Mouse (Mus musculus): ENCODE measurements around the gene Raph1. TPM values are rescaled to one million over a fixed set of nuclear protein-coding genes. Genes with fewer than 3 reads are reported as not detected.
A peak's percentile ranks its signal among the peaks of the same experiment; 100 is the strongest.

The Raph1 gene
- polyA plus RNA-seq, 1 experiment from 2014 or later, result 20.7 TPM

DNA sequence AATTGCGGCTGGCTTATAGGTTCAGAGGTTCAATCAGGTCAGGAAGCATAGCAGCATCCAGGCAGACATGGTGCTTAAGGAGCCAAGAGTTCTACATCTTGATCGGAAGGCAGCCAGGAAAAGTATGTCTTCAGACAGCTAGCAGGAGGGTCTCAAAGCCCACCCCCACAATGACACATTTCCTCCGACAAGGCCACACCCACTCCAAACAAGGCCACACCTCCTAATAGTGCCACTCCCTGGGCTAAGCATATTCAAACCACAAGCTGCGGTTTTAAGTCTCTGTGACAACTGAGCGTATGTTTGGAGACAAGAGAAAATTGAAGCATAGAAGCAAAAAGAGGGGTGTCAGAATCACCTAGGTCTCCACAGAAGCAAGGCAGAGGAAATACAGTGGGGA is 2.3 kb upstream of the Raph1 start:
- H3K9me3 ChIP-seq (replicated peaks; ENCODE audit: control insufficient read depth, low read length, poor library complexity, severe bottlenecking), result no peaks in the 10 kb centered on the region
- no peak overlapping the region for H3K9ac ChIP-seq (ENCODE audit: low read depth, low read length)
- H3K27me3 ChIP-seq (ENCODE audit: control insufficient read depth, insufficient read depth, low read depth, low read length), result no peaks in the 10 kb centered on the region
- no peak overlapping the region for H3K4me2 ChIP-seq (ENCODE audit: low read length)
- 63% methylated on average over 5 of the region's 5 CpGs for WGBS
- no peak overlapping the region for H3K27ac ChIP-seq (ENCODE audit: low read length)
- no peak overlapping the region for H3K4me3 ChIP-seq (ENCODE audit: low read depth, low read length)
- H3K36me3 ChIP-seq (ENCODE audit: control insufficient read depth, insufficient read depth, low read length), result no peaks in the 10 kb centered on the region
- peaks cover 5% of the 10 kb centered on the region for H3K4me1 ChIP-seq (ENCODE audit: control insufficient read depth, insufficient read depth, low read length)
- ATAC-seq, result no peak

DNA sequence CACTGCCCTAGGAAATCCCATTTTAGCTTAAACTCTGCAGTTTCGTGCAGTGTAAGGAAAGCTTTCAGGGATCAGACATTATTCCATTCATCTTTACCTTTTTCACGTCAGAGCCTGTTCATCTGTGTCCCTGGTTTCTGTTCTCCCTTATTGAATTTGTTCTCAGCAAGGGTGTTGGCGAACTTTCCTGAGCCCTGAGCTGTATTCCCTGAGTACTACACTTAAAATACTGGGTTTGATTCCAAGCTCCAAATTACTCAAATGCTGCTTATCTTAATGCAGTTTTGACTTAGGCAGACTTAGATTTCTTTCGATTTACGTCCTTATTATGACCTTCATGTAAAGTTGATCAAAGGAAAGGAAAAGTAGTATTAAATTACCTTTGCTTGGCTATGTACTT is 417 bp upstream of the Raph1 start:
- 23% methylated on average over 5 of the region's 5 CpGs for WGBS

DNA sequence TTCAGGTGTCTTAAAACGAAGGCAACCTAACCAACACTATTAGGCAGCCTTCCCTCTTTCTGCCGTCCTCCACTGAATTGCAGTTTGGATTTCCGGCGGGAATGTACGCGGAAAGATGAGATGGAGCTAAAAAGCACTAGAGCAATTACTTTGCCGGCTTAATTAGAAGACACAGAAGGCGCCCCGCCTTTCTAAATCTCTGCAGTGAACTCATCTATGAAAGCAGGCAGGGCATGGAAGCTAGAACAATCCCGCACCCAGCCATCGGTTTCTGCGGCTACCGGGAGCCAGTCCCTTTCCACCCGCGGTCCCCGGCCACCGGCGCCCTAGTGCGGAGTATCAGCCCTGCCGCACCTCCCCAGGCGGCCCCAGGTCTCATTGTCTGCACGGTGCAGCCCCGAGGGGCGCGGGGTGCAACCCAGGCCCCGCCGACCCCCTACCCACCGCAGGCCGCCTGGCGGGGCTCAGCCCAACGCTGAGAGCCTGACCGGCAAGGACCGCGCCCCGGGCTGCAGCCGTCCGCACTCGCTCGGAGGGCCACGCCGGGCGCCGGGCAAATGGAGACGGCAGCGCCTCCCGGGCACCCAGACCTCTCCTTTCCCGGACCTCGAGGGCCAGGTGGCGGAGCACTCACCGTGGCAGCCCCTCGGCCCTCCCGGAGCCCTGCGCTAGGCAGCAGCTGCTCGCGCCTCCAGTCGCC is 823 bp downstream of the Raph1 start:
- under 1% methylated on average over 49 of the region's 56 CpGs for WGBS
- H3K4me1 ChIP-seq (ENCODE audit: control insufficient read depth, insufficient read depth, low read length), result peaks cover 9% of the 10 kb centered on the region
- no peaks in the 10 kb centered on the region for H3K27me3 ChIP-seq (ENCODE audit: control insufficient read depth, insufficient read depth, low read depth, low read length)
- peak overlapping the region; percentile 73 for H3K4me2 ChIP-seq (ENCODE audit: low read length)
- H3K9me3 ChIP-seq (replicated peaks; ENCODE audit: control insufficient read depth, low read length, poor library complexity, severe bottlenecking), result no peaks in the 10 kb centered on the region
- H3K27ac ChIP-seq (ENCODE audit: low read length), result peak overlapping the region; percentile 97
- peak; percentile 84 for ATAC-seq
- H3K9ac ChIP-seq (ENCODE audit: low read depth, low read length), result peak overlapping the region; percentile 100
- peak overlapping the region; percentile 99 for H3K4me3 ChIP-seq (ENCODE audit: low read depth, low read length)
- H3K36me3 ChIP-seq (ENCODE audit: control insufficient read depth, insufficient read depth, low read length), result peaks cover 1% of the 10 kb centered on the region; the same call in 1 of the 2 replicates

More for the DNA sequence above, 417 bp upstream of the Raph1 start:
- Histone ChIP-seq H3K4me1 (ENCODE audit: control insufficient read depth, insufficient read depth, low read length) (peaks cover 9% of the 10 kb centered on the region), H3K4me3 (ENCODE audit: low read depth, low read length) (peak overlapping the region; percentile 99), H3K36me3 (ENCODE audit: control insufficient read depth, insufficient read depth, low read length) (no peaks in the 10 kb centered on the region), H3K9ac (ENCODE audit: low read depth, low read length) (peak overlapping the region; percentile 100), H3K27ac (ENCODE audit: low read length) (peak overlapping the region; percentile 97), H3K4me2 (ENCODE audit: low read length) (peak overlapping the region; percentile 73), H3K27me3 (ENCODE audit: control insufficient read depth, insufficient read depth, low read depth, low read length) (no peaks in the 10 kb centered on the region), H3K9me3 (replicated peaks; ENCODE audit: control insufficient read depth, low read length, poor library complexity, severe bottlenecking) (no peaks in the 10 kb centered on the region)
- no peak for ATAC-seq

DNA sequence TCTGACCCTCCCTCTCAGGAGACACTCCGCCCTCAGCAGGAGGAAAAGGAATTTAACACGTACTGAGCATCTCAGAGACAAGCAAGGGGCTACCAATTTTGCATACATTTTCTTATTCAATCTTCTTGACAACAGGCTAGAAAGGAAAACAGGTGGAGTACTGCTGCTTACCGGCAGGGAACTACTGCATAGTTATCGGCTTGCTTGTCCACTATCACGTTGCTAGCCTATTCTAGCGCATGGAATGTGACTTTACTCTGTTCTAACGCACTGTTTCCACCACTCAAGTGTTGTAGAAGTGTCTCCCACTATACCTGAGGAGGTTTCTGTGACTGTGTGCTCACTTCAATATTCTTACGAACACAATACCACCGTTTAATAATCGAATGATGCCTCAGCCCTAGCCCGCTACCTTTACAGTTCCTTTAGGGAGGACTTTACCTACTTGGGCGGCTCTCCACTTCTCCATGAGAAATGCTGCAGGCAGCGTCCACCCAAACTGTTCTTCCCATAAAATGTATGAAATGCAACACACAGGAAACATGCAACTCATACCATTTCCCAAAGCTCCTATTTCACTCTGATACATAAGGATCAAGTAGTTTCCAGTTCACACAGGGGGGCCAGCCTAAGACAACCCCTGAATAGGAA is 1.5 kb downstream of the Raph1 start:
- WGBS, result 2% methylated on average over 13 of the region's 13 CpGs
- Histone ChIP-seq H3K9me3 (replicated peaks; ENCODE audit: control insufficient read depth, low read length, poor library complexity, severe bottlenecking) (0 out of 2 replicates have a peak, but pooled peaks cover 2% of the 10 kb centered on the region), H3K4me1 (ENCODE audit: control insufficient read depth, insufficient read depth, low read length) (peaks cover 9% of the 10 kb centered on the region), H3K9ac (ENCODE audit: low read depth, low read length) (peak overlapping the region; percentile 100), H3K4me2 (ENCODE audit: low read length) (peak overlapping the region; percentile 73), H3K27ac (ENCODE audit: low read length) (peak overlapping the region; percentile 97), H3K36me3 (ENCODE audit: control insufficient read depth, insufficient read depth, low read length) (peaks cover 4% of the 10 kb centered on the region; the same call in 1 of the 2 replicates), H3K4me3 (ENCODE audit: low read depth, low read length) (peak overlapping the region; percentile 99), H3K27me3 (ENCODE audit: control insufficient read depth, insufficient read depth, low read depth, low read length) (no peaks in the 10 kb centered on the region)
- no peak for ATAC-seq

DNA sequence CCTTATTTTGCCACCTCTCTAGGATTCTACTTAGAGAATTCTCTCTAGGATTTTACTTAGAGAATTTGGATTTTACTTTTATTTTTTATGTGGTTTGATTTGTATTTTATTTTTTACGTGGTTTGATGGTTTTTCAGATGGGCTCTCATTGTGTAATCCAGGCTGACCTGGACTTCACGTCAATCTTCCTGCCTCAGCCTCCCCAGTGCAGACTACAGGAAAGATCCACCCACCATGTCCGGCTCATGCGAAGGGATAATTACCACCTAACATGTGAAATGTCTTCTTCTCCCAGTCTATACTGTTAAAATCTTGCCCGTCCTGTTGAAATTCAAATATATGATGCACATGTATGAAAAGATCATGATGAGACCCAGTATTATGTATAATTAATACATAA is 2.2 kb downstream of the Raph1 start:
- H3K27me3 ChIP-seq (ENCODE audit: control insufficient read depth, insufficient read depth, low read depth, low read length), result no peaks in the 10 kb centered on the region
- H3K27ac ChIP-seq (ENCODE audit: low read length), result no peak overlapping the region
- H3K4me3 ChIP-seq (ENCODE audit: low read depth, low read length), result peak overlapping the region; percentile 99
- H3K36me3 ChIP-seq (ENCODE audit: control insufficient read depth, insufficient read depth, low read length), result peaks cover 4% of the 10 kb centered on the region; the same call in 1 of the 2 replicates
- no peak overlapping the region for H3K9ac ChIP-seq (ENCODE audit: low read depth, low read length)
- H3K4me2 ChIP-seq (ENCODE audit: low read length), result peak overlapping the region; percentile 73
- 72% methylated on average over 5 of the region's 5 CpGs for WGBS
- ATAC-seq, result no peak
- peaks cover 9% of the 10 kb centered on the region for H3K4me1 ChIP-seq (ENCODE audit: control insufficient read depth, insufficient read depth, low read length)
- 0 out of 2 replicates have a peak, but pooled peaks cover 2% of the 10 kb centered on the region for H3K9me3 ChIP-seq (replicated peaks; ENCODE audit: control insufficient read depth, low read length, poor library complexity, severe bottlenecking)

DNA sequence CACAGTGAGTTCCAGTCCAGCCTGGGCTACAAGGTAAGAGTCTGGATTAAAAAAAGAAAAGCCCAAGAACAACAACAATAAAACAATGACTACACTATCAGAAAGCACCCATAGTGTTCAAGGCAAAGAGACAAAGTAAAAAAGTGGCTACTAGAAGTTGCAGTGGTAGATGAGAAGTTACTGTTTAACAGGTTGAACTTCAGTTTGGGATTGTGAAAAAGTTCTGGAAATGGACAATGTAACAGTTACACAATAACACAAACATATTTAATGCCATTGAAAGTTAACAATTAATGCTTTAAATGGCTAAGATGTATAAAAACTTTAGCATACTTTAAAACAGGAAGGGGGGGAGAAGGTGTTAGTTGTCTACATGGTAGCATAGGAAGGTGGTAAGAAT is 3.9 kb downstream of the Raph1 start:
- H3K36me3 ChIP-seq (ENCODE audit: control insufficient read depth, insufficient read depth, low read length), result peaks cover 4% of the 10 kb centered on the region; the same call in 1 of the 2 replicates
- no peak overlapping the region for H3K27ac ChIP-seq (ENCODE audit: low read length)
- no peak overlapping the region for H3K9ac ChIP-seq (ENCODE audit: low read depth, low read length)
- H3K27me3 ChIP-seq (ENCODE audit: control insufficient read depth, insufficient read depth, low read depth, low read length), result no peaks in the 10 kb centered on the region
- ATAC-seq, result no peak
- H3K4me2 ChIP-seq (ENCODE audit: low read length), result no peak overlapping the region
- 0 out of 2 replicates have a peak, but pooled peaks cover 2% of the 10 kb centered on the region for H3K9me3 ChIP-seq (replicated peaks; ENCODE audit: control insufficient read depth, low read length, poor library complexity, severe bottlenecking)
- no peak overlapping the region for H3K4me3 ChIP-seq (ENCODE audit: low read depth, low read length)
- peaks cover 9% of the 10 kb centered on the region for H3K4me1 ChIP-seq (ENCODE audit: control insufficient read depth, insufficient read depth, low read length)

DNA sequence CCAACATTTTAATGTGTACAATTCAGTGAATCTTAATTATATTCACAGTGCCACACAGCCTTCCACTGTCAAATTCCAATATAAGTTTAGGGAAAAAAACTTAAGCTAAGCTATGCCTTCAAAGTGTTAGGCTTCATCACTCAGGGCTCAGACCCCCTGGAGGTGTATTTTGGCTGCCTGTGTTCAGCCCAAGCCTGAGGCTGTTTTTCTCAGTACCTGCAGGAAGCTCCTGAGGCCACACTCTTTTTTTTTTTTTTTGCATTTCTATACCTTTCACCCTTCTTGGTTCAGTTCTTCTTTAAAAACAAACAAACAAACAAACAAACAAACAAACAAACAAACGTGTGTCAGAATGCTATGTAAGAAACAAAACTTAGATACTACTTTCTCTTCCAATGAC is 23.2 kb downstream of the Raph1 start:
- WGBS, result 39% methylated on average over 1 of the region's 1 CpGs
- H3K4me3 ChIP-seq (ENCODE audit: low read depth, low read length), result no peak overlapping the region
- no peak for ATAC-seq
- no peak overlapping the region for H3K4me2 ChIP-seq (ENCODE audit: low read length)
- no peak overlapping the region for H3K27ac ChIP-seq (ENCODE audit: low read length)
- H3K36me3 ChIP-seq (ENCODE audit: control insufficient read depth, insufficient read depth, low read length), result no peaks in the 10 kb centered on the region
- no peaks in the 10 kb centered on the region for H3K9me3 ChIP-seq (replicated peaks; ENCODE audit: control insufficient read depth, low read length, poor library complexity, severe bottlenecking)
- H3K27me3 ChIP-seq (ENCODE audit: control insufficient read depth, insufficient read depth, low read depth, low read length), result no peaks in the 10 kb centered on the region
- H3K9ac ChIP-seq (ENCODE audit: low read depth, low read length), result no peak overlapping the region
- H3K4me1 ChIP-seq (ENCODE audit: control insufficient read depth, insufficient read depth, low read length), result no peaks in the 10 kb centered on the region

DNA sequence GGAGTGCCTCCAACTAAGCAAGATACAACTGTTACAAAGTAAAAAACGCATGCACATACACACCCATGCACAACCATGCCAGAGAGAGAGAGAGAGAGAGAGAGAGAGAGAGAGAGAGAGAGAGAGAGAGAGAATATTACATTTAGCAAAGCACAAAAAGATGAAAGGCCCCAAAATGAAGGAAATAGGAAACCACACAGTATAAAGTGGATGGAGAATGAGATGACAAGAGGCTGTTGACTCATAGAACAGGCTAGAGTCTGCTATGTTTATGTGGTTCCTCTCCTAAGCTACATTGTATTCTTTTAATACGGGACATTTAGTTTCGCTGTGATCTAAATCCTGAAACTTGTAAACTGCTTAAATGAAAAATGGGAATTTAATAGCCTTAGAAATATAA is 27.6 kb downstream of the Raph1 start:
- Histone ChIP-seq H3K9ac (ENCODE audit: low read depth, low read length) (no peak overlapping the region), H3K4me3 (ENCODE audit: low read depth, low read length) (no peak overlapping the region), H3K36me3 (ENCODE audit: control insufficient read depth, insufficient read depth, low read length) (no peaks in the 10 kb centered on the region), H3K4me1 (ENCODE audit: control insufficient read depth, insufficient read depth, low read length) (no peaks in the 10 kb centered on the region), H3K9me3 (replicated peaks; ENCODE audit: control insufficient read depth, low read length, poor library complexity, severe bottlenecking) (no peaks in the 10 kb centered on the region), H3K4me2 (ENCODE audit: low read length) (no peak overlapping the region), H3K27ac (ENCODE audit: low read length) (no peak overlapping the region), H3K27me3 (ENCODE audit: control insufficient read depth, insufficient read depth, low read depth, low read length) (no peaks in the 10 kb centered on the region)
- no peak for ATAC-seq
- 95% methylated on average over 3 of the region's 3 CpGs for WGBS

DNA sequence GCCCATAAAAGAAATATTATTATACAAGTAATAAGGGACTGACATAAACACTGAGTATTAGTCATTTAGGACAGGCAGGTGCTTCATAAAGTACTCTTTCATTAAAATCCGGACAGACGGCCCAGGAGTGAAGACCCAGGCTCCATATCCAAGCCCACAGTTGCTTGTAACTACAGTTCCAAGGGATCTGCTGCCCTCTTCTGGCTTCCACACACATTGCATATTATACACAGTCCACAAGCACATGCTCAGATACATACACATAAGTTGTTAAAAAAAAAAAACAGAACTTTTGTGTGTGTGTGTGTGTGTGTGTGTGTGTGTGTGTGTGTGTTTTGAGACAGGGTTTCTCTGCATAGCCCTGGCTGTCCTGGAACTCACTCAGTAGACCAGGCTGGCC is 32.0 kb downstream of the Raph1 start:
- Histone ChIP-seq H3K27me3 (ENCODE audit: control insufficient read depth, insufficient read depth, low read depth, low read length) (no peaks in the 10 kb centered on the region), H3K9me3 (replicated peaks; ENCODE audit: control insufficient read depth, low read length, poor library complexity, severe bottlenecking) (no peaks in the 10 kb centered on the region), H3K36me3 (ENCODE audit: control insufficient read depth, insufficient read depth, low read length) (peaks cover 4% of the 10 kb centered on the region; the same call in 1 of the 2 replicates), H3K9ac (ENCODE audit: low read depth, low read length) (no peak overlapping the region), H3K4me1 (ENCODE audit: control insufficient read depth, insufficient read depth, low read length) (no peaks in the 10 kb centered on the region), H3K27ac (ENCODE audit: low read length) (no peak overlapping the region), H3K4me3 (ENCODE audit: low read depth, low read length) (no peak overlapping the region), H3K4me2 (ENCODE audit: low read length) (no peak overlapping the region)
- ATAC-seq, result no peak
- 91% methylated on average over 2 of the region's 2 CpGs for WGBS

Measured in midbrain, embryonic 16.5 days (tissue).